Mouse (Mus musculus) cortical plate, adult 2 months (tissue): ENCODE results near the gene Rgs12. TPM values are rescaled to one million over a fixed set of nuclear protein-coding genes. Genes with fewer than 3 reads are reported as not detected.

Source experiments
- H3K27ac ChIP-seq: fragments of 200-500 bp; 2 replicates; pipeline ENCODE4 v1.5.1; 2012; ENCODE audit warnings: low read length, control low read depth, inconsistent platforms; ENCODE audit not compliant: insufficient read depth
- H3K4me1 ChIP-seq: fragments of 200-500 bp; 2 replicates; pipeline ENCODE4 v1.6.1; 2011; ENCODE audit warnings: low read length; ENCODE audit not compliant: control insufficient read depth, insufficient read depth
- H3K4me3 ChIP-seq: fragments of 200-500 bp; 2 replicates; pipeline ENCODE4 v1.5.1; 2011; ENCODE audit warnings: mild to moderate bottlenecking, low read length, control low read depth; ENCODE audit not compliant: insufficient read depth
- CTCF ChIP-seq: fragments of 200-500 bp; IDR thresholded peaks from 2 replicates; pipeline ENCODE4 v1.5.1; 2011; ENCODE audit warnings: mild to moderate bottlenecking, control low read depth, low read length; ENCODE audit not compliant: insufficient read depth; ENCODE audit errors: extremely low read depth
- POLR2A ChIP-seq: fragments of 200-500 bp; IDR thresholded peaks from 2 replicates; pipeline ENCODE4 v1.6.1; 2011; ENCODE audit warnings: mild to moderate bottlenecking, low read length, control low read depth; ENCODE audit not compliant: insufficient read depth; ENCODE audit errors: extremely low read depth
- polyA plus RNA-seq: library from polyadenylated mRNA; depleted of rRNA; stranded (reverse); fragments of >200 nt; gene quantifications from 2 replicates; pipeline ENCODE4 v1.2.3, GENCODE M21; 2012

Gene Rgs12
- polyA plus RNA-seq, 1 experiment: 40.9 TPM

- Histone ChIP-seq H3K27ac (no peak overlapping the region), H3K4me3 (no peak overlapping the region), H3K4me1 (no peaks in the 10 kb centered on the region)
- TF ChIP-seq POLR2A: no peak
- no peak for TF ChIP-seq CTCF
These were observed 85.9 kb downstream of the Rgs12 start for GRCm38 (mm10) chr5:35035141-35035540.

- Histone ChIP-seq H3K4me3 (no peak overlapping the region), H3K27ac (no peak overlapping the region), H3K4me1 (no peaks in the 10 kb centered on the region)
- TF ChIP-seq CTCF: no peak
- TF ChIP-seq POLR2A: no peak
These were observed 86.5 kb downstream of the Rgs12 start for GRCm38 (mm10) chr5:35035795-35036194.

GRCm38 (mm10) chr5:35037438-35037837 lies 88.2 kb downstream of the Rgs12 start:
- H3K4me1 ChIP-seq: no peaks in the 10 kb centered on the region
- TF ChIP-seq CTCF (no peak), POLR2A (no peak)
- H3K27ac ChIP-seq: no peak overlapping the region
- no peak overlapping the region for H3K4me3 ChIP-seq

- Histone ChIP-seq H3K27ac (no peak within 1 kb of the TSS), H3K4me3 (no peak within 1 kb of the TSS), H3K4me1 (no peaks in the 10 kb centered on the region)
- no peak for TF ChIP-seq POLR2A
- no peak for TF ChIP-seq CTCF
These were observed 92.1 kb downstream of the Rgs12 start, which contains the start of gene Hgfac for GRCm38 (mm10) chr5:35041268-35041829. Gene Hgfac, plus strand, starts transcription at chr5:35041509.

GRCm38 (mm10) chr5:35042431-35043109 lies 93.3 kb downstream of the Rgs12 start:
- Histone ChIP-seq H3K4me1 (no peaks in the 10 kb centered on the region), H3K4me3 (no peak overlapping the region), H3K27ac (no peak overlapping the region)
- TF ChIP-seq CTCF: no peak
- TF ChIP-seq POLR2A: no peak

GRCm38 (mm10) chr5:35043110-35043451 lies 93.8 kb downstream of the Rgs12 start:
- Histone ChIP-seq H3K4me1 (no peaks in the 10 kb centered on the region), H3K27ac (no peak overlapping the region), H3K4me3 (no peak overlapping the region)
- peak; percentile 98 for TF ChIP-seq CTCF
- TF ChIP-seq POLR2A: no peak

GRCm38 (mm10) chr5:35050541-35050940 lies 101.3 kb downstream of the Rgs12 start:
- no peak overlapping the region for H3K27ac ChIP-seq
- H3K4me3 ChIP-seq: no peak overlapping the region
- no peaks in the 10 kb centered on the region for H3K4me1 ChIP-seq
- TF ChIP-seq CTCF (peak; percentile 30; the same call in 1 of the 2 replicates), POLR2A (no peak)

GRCm38 (mm10) chr5:35054628-35055027 lies 105.4 kb downstream of the Rgs12 start:
- no peak for TF ChIP-seq CTCF
- TF ChIP-seq POLR2A: no peak
- Histone ChIP-seq H3K4me1 (peaks cover 5% of the 10 kb centered on the region), H3K27ac (no peak overlapping the region), H3K4me3 (no peak overlapping the region)

- TF ChIP-seq POLR2A: no peak
- no peak for TF ChIP-seq CTCF
- peaks cover 5% of the 10 kb centered on the region for H3K4me1 ChIP-seq
- H3K27ac ChIP-seq: no peak overlapping the region
- no peak overlapping the region for H3K4me3 ChIP-seq
These were observed 105.8 kb downstream of the Rgs12 start for GRCm38 (mm10) chr5:35055076-35055475.

GRCm38 (mm10) chr5:35056604-35057432 lies 107.6 kb downstream of the Rgs12 start, which contains the start of gene Dok7:
Gene Dok7, plus strand, starts transcription at chr5:35056766.
- Histone ChIP-seq H3K27ac (no peak within 1 kb of the TSS), H3K4me1 (peaks cover 5% of the 10 kb centered on the region), H3K4me3 (peak within 1 kb of the TSS; percentile 82)
- no peak for TF ChIP-seq POLR2A
